In the genomic region with DNA sequence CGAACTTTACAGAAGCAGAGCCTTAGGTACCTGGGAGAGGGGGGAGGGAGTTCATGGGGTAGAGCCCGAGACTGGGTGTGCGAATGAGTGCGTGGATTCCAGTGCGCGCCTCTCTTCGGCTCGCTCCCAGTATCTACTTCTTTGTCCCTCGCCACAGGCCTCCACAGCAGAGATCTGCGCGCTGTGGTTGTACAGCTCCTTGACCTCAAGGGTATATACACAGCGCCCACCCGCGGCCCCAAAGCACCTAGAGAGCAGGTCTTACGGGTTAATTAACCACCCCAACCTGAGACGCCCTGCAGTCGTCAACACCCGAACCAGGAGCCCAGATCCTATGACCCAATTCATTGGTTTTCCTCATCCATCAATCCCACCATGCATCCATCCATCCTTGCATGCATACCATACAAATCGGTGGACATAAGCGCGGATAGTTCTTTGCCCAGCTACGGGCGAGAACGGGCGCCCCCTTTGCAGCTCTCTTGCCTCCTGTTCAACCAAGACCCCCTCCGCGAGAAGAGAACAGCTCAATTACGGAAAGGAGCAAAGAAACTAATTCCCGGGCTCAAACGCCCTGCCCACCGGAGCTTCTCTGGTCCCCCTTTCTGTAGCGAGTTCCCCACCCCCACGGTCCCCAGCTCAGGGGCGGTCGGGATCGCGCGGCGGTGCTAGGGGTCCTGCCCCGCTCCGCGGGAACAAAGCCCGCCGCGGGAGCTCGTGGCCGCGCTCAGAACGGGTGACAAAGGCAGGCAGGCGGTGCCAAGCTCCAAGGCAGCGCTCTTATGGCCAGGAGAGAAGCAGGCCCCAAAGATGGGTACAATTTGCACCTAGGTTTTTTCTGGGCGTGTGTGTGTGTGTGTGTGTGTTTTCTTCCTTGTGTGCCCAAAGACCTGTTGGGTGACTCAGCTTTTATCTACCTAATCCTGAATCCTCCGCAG, we compare ENCODE assay signal across 8 mouse cellular contexts. TPM values are rescaled to one million over a fixed set of nuclear protein-coding genes. Genes with fewer than 3 reads are reported as not detected.
DNase-seq lines count a peak whose midpoint lies in the region; ATAC-seq and TF ChIP-seq lines count a peak whose summit lies in the region.

No protein-coding gene starts in this region.

- peak; percentile 9 for DNase-seq in cerebellum, adult 9-11 months
- DNase-seq in cerebellum, adult 11-12 months, result no peak
- DNase-seq in forebrain, embryonic 10.5 days (ENCODE audit: extremely low spot score, low spot score), result peak; percentile 83
- DNase-seq in c-Kit-positive CD71-positive TER-119-positive erythroid progenitor cells, embryonic 14.5 days (ENCODE audit: low spot score), result no peak

- H3K36me3 ChIP-seq in E14TG2a.4 (ENCODE audit: insufficient read depth, low read length), result no peaks in the 10 kb centered on the region
- no peaks in the 10 kb centered on the region for H3K36me3 ChIP-seq in forebrain, embryonic 10.5 days (replicated peaks)
- H3K36me3 ChIP-seq in kidney, embryonic 16.5 days (ENCODE audit: insufficient read depth, low read length), result no peaks in the 10 kb centered on the region
- H3K36me3 ChIP-seq in midbrain, embryonic 16.5 days (ENCODE audit: control insufficient read depth, insufficient read depth, low read length), result no peaks in the 10 kb centered on the region

- H3K9ac ChIP-seq in kidney, embryonic 16.5 days (replicated peaks; ENCODE audit: low read length), result peak overlapping the region; percentile 69
- H3K9ac ChIP-seq in midbrain, embryonic 16.5 days (ENCODE audit: low read depth, low read length), result peak overlapping the region; percentile 91

- H3K9me3 ChIP-seq in E14TG2a.4 (ENCODE audit: low read length), result no peaks in the 10 kb centered on the region
- no peaks in the 10 kb centered on the region for H3K9me3 ChIP-seq in forebrain, embryonic 10.5 days
- H3K9me3 ChIP-seq in kidney, embryonic 16.5 days (ENCODE audit: low read length), result no peaks in the 10 kb centered on the region
- H3K9me3 ChIP-seq in midbrain, embryonic 16.5 days (replicated peaks; ENCODE audit: control insufficient read depth, low read length, poor library complexity, severe bottlenecking), result no peaks in the 10 kb centered on the region

- under 1% methylated on average over 53 of the region's 53 CpGs for WGBS in forebrain, embryonic 10.5 days
- 1% methylated on average over 53 of the region's 53 CpGs for WGBS in kidney, embryonic 16.5 days
- WGBS in midbrain, embryonic 16.5 days, result 0% methylated on average over 53 of the region's 53 CpGs

- peaks cover 24% of the 10 kb centered on the region for H3K4me1 ChIP-seq in E14TG2a.4 (replicated peaks; ENCODE audit: low read depth, low read length)
- peaks cover 84% of the 10 kb centered on the region for H3K4me1 ChIP-seq in forebrain, embryonic 10.5 days
- peaks cover 27% of the 10 kb centered on the region for H3K4me1 ChIP-seq in kidney, embryonic 16.5 days (ENCODE audit: insufficient read depth, low read length)
- peaks cover 46% of the 10 kb centered on the region for H3K4me1 ChIP-seq in midbrain, embryonic 16.5 days (ENCODE audit: control insufficient read depth, insufficient read depth, low read length)

- no peak for TF ChIP-seq CTCF in E14TG2a.4 (conservative IDR thresholded peaks at IDR 0.05; ENCODE audit: low read length)

- H3K4me2 ChIP-seq in kidney, embryonic 16.5 days (replicated peaks; ENCODE audit: low read depth, low read length), result peak overlapping the region; percentile 55
- H3K4me2 ChIP-seq in midbrain, embryonic 16.5 days (ENCODE audit: low read length), result peak overlapping the region; percentile 97

- peak overlapping the region; percentile 99 for H3K27ac ChIP-seq in forebrain, embryonic 10.5 days
- H3K27ac ChIP-seq in kidney, embryonic 16.5 days (ENCODE audit: low read length), result peak overlapping the region; percentile 86
- H3K27ac ChIP-seq in midbrain, embryonic 16.5 days (ENCODE audit: low read length), result peak overlapping the region; percentile 97

- peak; percentile 46 for ATAC-seq in kidney, embryonic 16.5 days (ENCODE audit: low FRiP score, low TSS enrichment)
- peak; percentile 76 for ATAC-seq in midbrain, embryonic 16.5 days
- ATAC-seq in CD4-positive, CD25-positive, alpha-beta regulatory T cell, adult 4 months, result no peak

- peak overlapping the region; percentile 68 for H3K4me3 ChIP-seq in E14TG2a.4 (replicated peaks; ENCODE audit: low read length)
- H3K4me3 ChIP-seq in forebrain, embryonic 10.5 days, result peak overlapping the region; percentile 94
- H3K4me3 ChIP-seq in kidney, embryonic 16.5 days (ENCODE audit: low read length), result peak overlapping the region; percentile 47
- peak overlapping the region; percentile 69 for H3K4me3 ChIP-seq in midbrain, embryonic 16.5 days (ENCODE audit: low read depth, low read length)

- H3K27me3 ChIP-seq in E14TG2a.4 (ENCODE audit: insufficient read depth, low read length), result peaks cover 80% of the 10 kb centered on the region
- peaks cover 84% of the 10 kb centered on the region for H3K27me3 ChIP-seq in forebrain, embryonic 10.5 days (ENCODE audit: poor library complexity, severe bottlenecking)
- H3K27me3 ChIP-seq in kidney, embryonic 16.5 days (ENCODE audit: insufficient read depth, low read length), result peaks cover 77% of the 10 kb centered on the region
- H3K27me3 ChIP-seq in midbrain, embryonic 16.5 days (ENCODE audit: control insufficient read depth, insufficient read depth, low read depth, low read length), result no peaks in the 10 kb centered on the region

RNA-seq across cellular contexts. Expression of a gene that starts 9.1 kb away (rescaled TPM):
- 13.4 and 14.4 TPM in 2 replicates for polyA plus RNA-seq in forebrain, embryonic 10.5 days (2016; fragmentation: Nextera tagmentation; extraction: Ambion mirVana)
- 7.6 and 8.4 TPM in 2 replicates for polyA plus RNA-seq in kidney, embryonic 16.5 days (2015; fragmentation: Nextera tagmentation; extraction: Ambion mirVana)
- polyA plus RNA-seq in midbrain, embryonic 16.5 days (2015; fragmentation: Nextera tagmentation; extraction: Ambion mirVana), result 14.3 and 14.9 TPM in 2 replicates
- under 1 TPM in 1 of 2 experiments, not detected in 1; 0.08 TPM for polyA plus RNA-seq in CD4-positive, CD25-positive, alpha-beta regulatory T cell, adult 4 months (2017; shearing (Covaris generic))

Comparison
In these comparisons a context has a peak if more than half of its experiments do, and no peak if none do; other contexts are left out.
1. DNase-seq: peak in cerebellum, adult 9-11 months (single experiment) and forebrain, embryonic 10.5 days (single experiment); none in cerebellum, adult 11-12 months (single experiment) and c-Kit-positive CD71-positive TER-119-positive erythroid progenitor cells, embryonic 14.5 days (single experiment).
2. Peak in every context shown above with its lines, with median percentiles within 50 percentile points of each other: H3K4me3 ChIP-seq and H3K27ac ChIP-seq.